Mouse (Mus musculus) inflammation-experienced regulatory T-cells (primary cell): ENCODE data around the gene Spic. TPM values are rescaled to one million over a fixed set of nuclear protein-coding genes. Genes with fewer than 3 reads are reported as not detected.

Source experiments
- polyA plus RNA-seq, 2 experiments: library from polyadenylated mRNA; unstranded; fragments of 100-300 nt; shearing (Covaris generic); gene quantifications; one replicate each; pipeline ENCODE4 v1.2.1; 2017

Gene Spic
- 1 to 10 TPM in 1 of 2 experiments, under 1 TPM in 1; 0.08 to 4.3 TPM for polyA plus RNA-seq

GRCm38 (mm10) chr10:88684925-88685324 is at the start of gene Spic:
Gene Spic, minus strand, starts transcription at chr10:88685015.

GRCm38 (mm10) chr10:88730571-88731495 is 46.0 kb upstream of the Spic start, which contains the start of gene Arl1:
Gene Arl1, plus strand, starts transcription at chr10:88730858.

Other genes starting within 250 kb of the Spic start
- gene Sycp3, start 225.4 kb downstream of the Spic start, polyA plus RNA-seq: under 1 TPM in 1 of 2 experiments, not detected in 1; 0.18 TPM
- gene Chpt1, start 180.9 kb downstream of the Spic start, polyA plus RNA-seq: 10 to 100 TPM; 11.2 to 13.6 TPM
- under 1 TPM; 0.27 to 0.36 TPM for gene Mybpc1, start 79.9 kb downstream of the Spic start, polyA plus RNA-seq
- 10 to 100 TPM; 74.6 to 75.8 TPM for gene Arl1, start 45.8 kb upstream of the Spic start, polyA plus RNA-seq
- gene Utp20, start 141.8 kb upstream of the Spic start, polyA plus RNA-seq: 10 to 100 TPM; 17.1 to 22.5 TPM
- gene Slc5a8, start 201.0 kb upstream of the Spic start, polyA plus RNA-seq: under 1 TPM; 0.18 to 0.22 TPM